Mouse (Mus musculus) hindbrain, postnatal 0 days (tissue): ENCODE data around the gene Il1r2. TPM values are rescaled to one million over a fixed set of nuclear protein-coding genes. Genes with fewer than 3 reads are reported as not detected.

Experiments
- ATAC-seq: fragments of 200-750 bp; cut with Nextera tagmentation; 2 replicates; pipeline ENCODE4 v1.8.0; 2017; ENCODE audit warnings: mild to moderate bottlenecking, moderate TSS enrichment, moderate library complexity
- DNase-seq: peaks from one replicate; pipeline ENCODE4 v3.0.0-alpha.2; 2015; ENCODE audit warnings: low spot score
- H3K27ac ChIP-seq: fragments of 300-500 bp; sonication (generic); 2 replicates; pipeline ENCODE4 v1.5.1; 2014; ENCODE audit warnings: mild to moderate bottlenecking
- H3K27me3 ChIP-seq: fragments of 300-500 bp; sonication (generic); 2 replicates; pipeline ENCODE4 v1.6.1; 2014; ENCODE audit warnings: low read length, mixed read lengths; ENCODE audit not compliant: insufficient read depth
- H3K36me3 ChIP-seq: fragments of 300-500 bp; sonication (generic); 2 replicates; pipeline ENCODE4 v1.6.1; 2014; ENCODE audit warnings: low read length, mixed read lengths; ENCODE audit not compliant: insufficient read depth
- H3K4me1 ChIP-seq: fragments of 300-500 bp; sonication (generic); 2 replicates; pipeline ENCODE4 v1.6.1; 2014; ENCODE audit warnings: antibody characterized with exemption, low read length, mixed read lengths; ENCODE audit not compliant: insufficient read depth
- H3K4me2 ChIP-seq: fragments of 300-500 bp; sonication (generic); 2 replicates; pipeline ENCODE4 v1.6.1; 2014; ENCODE audit warnings: low read depth, mild to moderate bottlenecking, low read length, moderate library complexity, mixed read lengths
- H3K4me3 ChIP-seq: fragments of 300-500 bp; sonication (generic); 2 replicates; pipeline ENCODE4 v1.5.1; 2014; ENCODE audit warnings: low read length
- H3K9ac ChIP-seq: fragments of 300-500 bp; sonication (generic); replicated peaks from 2 replicates; pipeline ENCODE4 v1.6.1; 2014; ENCODE audit warnings: mild to moderate bottlenecking, low read length, moderate library complexity, mixed read lengths
- H3K9me3 ChIP-seq: fragments of 300-500 bp; sonication (generic); 2 replicates; pipeline ENCODE4 v1.6.1; 2016; ENCODE audit warnings: low read length, mixed read lengths
- CTCF ChIP-seq: IDR thresholded peaks from 2 replicates; pipeline ENCODE4 v1.5.1; 2016; ENCODE audit warnings: antibody characterized with exemption, control low read depth, low read depth
- WGBS: fragments of 180-500 bp; shearing (Covaris S2); extraction: QIAGEN DNeasy Blood & Tissue Kit; methylation state at CpG from one replicate; pipeline ENCODE4 v1.1.7; 2014; 5-methylcytosine and 5-hydroxymethylcytosine counted together
- polyA plus RNA-seq: library from polyadenylated mRNA; unstranded; fragments of >200 nt; fragmentation: Nextera tagmentation; extraction: Ambion mirVana; gene quantifications from 2 replicates; pipeline ENCODE4 v1.2.1, GENCODE M21; 2015
- total RNA-seq: library from RNA; depleted of rRNA; stranded (reverse); fragments of >200 nt; gene quantifications from 2 replicates; pipeline ENCODE4 v1.2.3, GENCODE M21; 2014; rRNA removed

Gene Il1r2
- total RNA-seq = 0.37 and 4.3 TPM in 2 replicates
- polyA plus RNA-seq = 1.4 and 1.5 TPM in 2 replicates

- DNase-seq = no peak
- no peak for ATAC-seq
- Histone ChIP-seq H3K27me3 (no peaks in the 10 kb centered on the region), H3K4me1 (no peaks in the 10 kb centered on the region), H3K36me3 (no peaks in the 10 kb centered on the region), H3K4me3 (no peak within 1 kb of the TSS), H3K9me3 (no peaks in the 10 kb centered on the region), H3K9ac (no peak within 1 kb of the TSS), H3K4me2 (no peak within 1 kb of the TSS), H3K27ac (no peak within 1 kb of the TSS)
- WGBS = 97% methylated on average over 5 of the region's 5 CpGs
- no peak for TF ChIP-seq CTCF
Observed at GRCm38 (mm10) chr1:40073779-40074178, at the start of gene Il1r2. Gene Il1r2 (plus strand): TSS chr1:40074079.

GRCm38 (mm10) chr1:40024554-40025320, 49.1 kb upstream of the Il1r2 start:
- WGBS = 90% methylated on average over 27 of the region's 27 CpGs
- no peaks in the 10 kb centered on the region for H3K4me1 ChIP-seq
- H3K9ac ChIP-seq = no peak overlapping the region
- no peaks in the 10 kb centered on the region for H3K9me3 ChIP-seq
- peaks cover 58% of the 10 kb centered on the region for H3K36me3 ChIP-seq
- no peak for ATAC-seq
- no peak overlapping the region for H3K4me2 ChIP-seq
- H3K4me3 ChIP-seq = no peak overlapping the region
- no peak for DNase-seq
- TF ChIP-seq CTCF = no peak
- H3K27me3 ChIP-seq = no peaks in the 10 kb centered on the region
- no peak overlapping the region for H3K27ac ChIP-seq

DNA sequence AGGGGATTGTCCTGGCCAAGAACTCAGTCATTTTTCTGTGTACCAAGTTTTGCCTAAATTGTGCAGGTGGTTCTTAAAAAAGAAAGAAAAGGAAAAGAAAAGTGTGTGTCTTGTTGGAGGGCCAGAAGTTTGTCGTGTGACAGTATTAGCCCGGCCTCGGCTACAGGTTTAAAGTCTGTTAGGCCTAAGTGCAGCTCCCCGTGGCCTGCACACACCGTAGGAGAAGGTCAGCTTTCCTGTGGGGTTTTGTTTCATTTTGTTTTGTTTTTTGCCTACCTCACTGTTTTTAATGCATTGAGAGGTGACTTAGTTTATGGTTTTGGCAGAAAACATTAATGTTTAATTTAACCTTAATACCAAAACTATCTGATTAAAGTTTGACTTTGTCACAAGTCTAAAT, 48.5 kb upstream of the Il1r2 start:
- no peak for DNase-seq
- WGBS = 79% methylated on average over 5 of the region's 5 CpGs
- Histone ChIP-seq H3K9ac (no peak overlapping the region), H3K36me3 (peaks cover 52% of the 10 kb centered on the region; the same call in 1 of the 2 replicates), H3K27ac (no peak overlapping the region), H3K4me3 (no peak overlapping the region), H3K9me3 (no peaks in the 10 kb centered on the region), H3K27me3 (no peaks in the 10 kb centered on the region), H3K4me2 (no peak overlapping the region), H3K4me1 (no peaks in the 10 kb centered on the region)
- no peak for ATAC-seq
- no peak for TF ChIP-seq CTCF

DNA sequence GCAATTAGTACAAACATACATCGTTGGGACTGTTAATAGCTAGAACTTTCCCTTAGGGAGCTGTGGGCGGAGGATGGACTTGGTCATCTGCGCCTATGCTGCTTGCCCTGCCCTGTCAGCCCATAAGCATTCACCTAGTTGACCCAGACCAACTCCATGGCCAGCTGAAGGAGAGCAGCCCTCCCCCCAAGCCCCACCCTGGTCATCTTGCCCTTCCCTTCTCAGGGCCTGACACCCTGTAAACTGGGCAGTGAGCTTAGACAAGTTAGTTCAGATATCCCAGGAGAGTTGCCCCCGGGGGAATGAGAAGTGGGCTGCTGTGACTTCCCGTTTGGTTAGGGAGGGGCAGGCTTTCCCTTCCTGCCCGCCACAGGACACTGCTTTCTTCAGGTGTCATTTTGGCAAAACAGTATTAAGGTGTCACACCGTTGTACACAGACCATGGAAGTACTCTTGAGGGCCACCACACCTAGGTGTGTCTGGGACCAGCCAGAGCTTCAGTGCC, 46.7 kb upstream of the Il1r2 start:
- Histone ChIP-seq H3K9ac (no peak overlapping the region), H3K4me1 (no peaks in the 10 kb centered on the region), H3K9me3 (no peaks in the 10 kb centered on the region), H3K27ac (no peak overlapping the region), H3K27me3 (no peaks in the 10 kb centered on the region), H3K4me3 (no peak overlapping the region), H3K4me2 (no peak overlapping the region), H3K36me3 (peaks cover 43% of the 10 kb centered on the region; the same call in 1 of the 2 replicates)
- DNase-seq = no peak
- ATAC-seq = peak; percentile 21; the same call in 1 of the 2 replicates
- no peak for TF ChIP-seq CTCF
- WGBS = 84% methylated on average over 7 of the region's 7 CpGs

GRCm38 (mm10) chr1:40028207-40028998, 45.5 kb upstream of the Il1r2 start:
- ATAC-seq (peak; percentile 34; the same call in 1 of the 2 replicates), DNase-seq (no peak)
- Histone ChIP-seq H3K4me3 (no peak overlapping the region), H3K27me3 (no peaks in the 10 kb centered on the region), H3K9ac (no peak overlapping the region), H3K27ac (no peak overlapping the region), H3K36me3 (peaks cover 30% of the 10 kb centered on the region; the same call in 1 of the 2 replicates), H3K9me3 (no peaks in the 10 kb centered on the region), H3K4me1 (no peaks in the 10 kb centered on the region), H3K4me2 (no peak overlapping the region)
- TF ChIP-seq CTCF = no peak
- WGBS = 85% methylated on average over 12 of the region's 12 CpGs

DNA sequence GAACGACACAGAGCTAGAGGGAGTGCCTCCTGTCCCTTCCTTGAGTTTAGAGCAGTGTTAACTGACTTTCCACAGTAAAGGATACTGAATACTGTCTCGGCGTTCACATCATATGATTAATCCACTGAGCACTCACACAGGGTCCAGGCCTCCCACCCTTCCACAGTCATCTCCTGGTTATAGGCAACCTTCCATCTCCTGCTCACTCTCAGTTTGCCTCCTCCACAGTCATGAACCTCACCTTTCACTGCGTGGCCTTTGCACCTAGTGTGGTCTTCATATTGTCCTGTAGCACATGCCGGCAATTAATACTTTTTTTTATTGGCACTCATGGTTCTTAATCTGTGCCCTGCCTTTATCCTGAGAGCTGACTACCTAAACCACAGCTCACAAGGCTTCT, 44.3 kb upstream of the Il1r2 start:
- Histone ChIP-seq H3K9ac (no peak overlapping the region), H3K4me1 (no peaks in the 10 kb centered on the region), H3K4me3 (no peak overlapping the region), H3K4me2 (no peak overlapping the region), H3K27me3 (no peaks in the 10 kb centered on the region), H3K36me3 (peaks cover 22% of the 10 kb centered on the region; the same call in 1 of the 2 replicates), H3K9me3 (no peaks in the 10 kb centered on the region), H3K27ac (no peak overlapping the region)
- WGBS = 88% methylated on average over 5 of the region's 5 CpGs
- no peak for TF ChIP-seq CTCF
- ATAC-seq = no peak
- DNase-seq = no peak
